Mouse (Mus musculus): Measurements from ENCODE around the gene Gm10961.

DNA sequence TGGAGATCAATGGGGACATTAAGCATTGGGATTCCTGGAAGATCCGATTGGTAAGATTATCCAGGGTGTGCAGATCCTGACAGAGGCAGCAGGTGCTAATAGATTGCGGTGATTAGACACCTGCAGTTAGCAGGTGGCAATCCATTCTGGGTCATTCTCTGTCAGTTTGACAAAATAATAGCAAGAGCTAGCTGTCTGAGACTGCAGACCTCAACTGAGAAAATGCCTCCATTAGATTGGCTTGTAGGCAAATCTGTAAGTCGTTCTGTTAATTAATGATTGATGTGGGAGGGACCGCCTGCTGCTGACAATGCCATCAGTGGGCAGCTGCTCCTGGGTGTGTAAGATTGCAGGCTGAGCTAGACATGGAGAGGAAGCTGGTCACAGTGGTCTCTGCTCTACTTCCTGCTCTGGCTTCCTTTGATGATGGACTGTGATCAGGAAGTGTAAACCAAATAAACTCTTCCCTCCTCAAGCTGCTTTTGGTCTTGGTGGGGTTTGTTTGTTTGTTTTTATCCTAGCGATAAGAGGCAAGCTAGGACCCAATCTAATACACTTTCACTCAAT, 6.6 kb downstream of the Gm10961 start:
- TF ChIP-seq CTCF (IDR thresholded peaks at IDR 0.05; ENCODE audit: low read depth, low read length) (no peak), POLR2A (IDR thresholded peaks at IDR 0.05; ENCODE audit: borderline replicate concordance, low read depth, low read length) (no peak)
